Mouse (Mus musculus) liver, embryonic 14.5 days (tissue): Measurements from ENCODE around the gene Gfy. TPM values are rescaled to one million over a fixed set of nuclear protein-coding genes. Genes with fewer than 3 reads are reported as not detected.

Experiments used
- ATAC-seq: fragments of 200-750 bp; cut with Nextera tagmentation; 2 replicates; pipeline ENCODE4 v1.8.0; 2017; ENCODE audit warnings: moderate number of reproducible peaks, mild to moderate bottlenecking, moderate library complexity; ENCODE audit not compliant: insufficient read depth
- DNase-seq, 3 experiments: peaks; one replicate each; pipeline ENCODE4 v3.0.0-alpha.2; 2012 to 2013; ENCODE audit warnings: low read depth in 3 of 3, low spot score in 3 of 3
- H3K27ac ChIP-seq: fragments of 300-500 bp; sonication (generic); 2 replicates; pipeline ENCODE4 v1.5.1; 2014; ENCODE audit warnings: moderate library complexity, mild to moderate bottlenecking, control low read depth, inconsistent platforms
- H3K27me3 ChIP-seq: fragments of 300-500 bp; sonication (generic); 2 replicates; pipeline ENCODE4 v1.6.1; 2014; ENCODE audit warnings: mild to moderate bottlenecking, low read length, moderate library complexity; ENCODE audit not compliant: control insufficient read depth, insufficient read depth
- H3K36me3 ChIP-seq: fragments of 300-500 bp; sonication (generic); replicated peaks from 2 replicates; pipeline ENCODE4 v1.6.1; 2014; ENCODE audit warnings: low read depth; ENCODE audit not compliant: control insufficient read depth, insufficient read depth
- H3K4me1 ChIP-seq, 2 experiments: fragments of 200-500 bp in 1 of 2; fragments of 300-500 bp in 1 of 2; sonication (generic) in 1 of 2; replicated peaks; 2 replicates each; pipeline ENCODE4 v1.6.1; 2012 to 2014; ENCODE audit warnings: antibody characterized with exemption in 1 of 2, inconsistent platforms in 1 of 2, low read length in 1 of 2; ENCODE audit not compliant: control insufficient read depth in 2 of 2, insufficient read depth in 2 of 2
- H3K4me2 ChIP-seq: fragments of 300-500 bp; sonication (generic); 2 replicates; pipeline ENCODE4 v1.6.1; 2014; ENCODE audit warnings: low read depth, mild to moderate bottlenecking, control low read depth, moderate library complexity
- H3K4me3 ChIP-seq, 2 experiments: fragments of 200-500 bp in 1 of 2; fragments of 300-500 bp in 1 of 2; sonication (generic) in 1 of 2; 2 replicates each; pipeline ENCODE4 v1.5.1; 2012 to 2014; ENCODE audit warnings: low read depth in 2 of 2, low read length in 2 of 2, mild to moderate bottlenecking in 2 of 2, control low read depth in 1 of 2, inconsistent platforms in 1 of 2, moderate library complexity in 1 of 2; ENCODE audit not compliant: insufficient read depth in 1 of 2
- H3K9ac ChIP-seq: fragments of 300-500 bp; sonication (generic); replicated peaks from 2 replicates; pipeline ENCODE4 v1.6.1; 2014; ENCODE audit warnings: mild to moderate bottlenecking, control low read depth, moderate library complexity
- H3K9me3 ChIP-seq: fragments of 300-500 bp; sonication (generic); 2 replicates; pipeline ENCODE4 v1.6.1; 2016; ENCODE audit warnings: low read length, mixed read lengths; ENCODE audit not compliant: control insufficient read depth
- CTCF ChIP-seq: IDR thresholded peaks from 2 replicates; pipeline ENCODE4 v1.5.1; 2016; ENCODE audit warnings: antibody characterized with exemption, low read depth, control low read depth
- EP300 ChIP-seq: IDR thresholded peaks from 2 replicates; pipeline ENCODE4 v1.6.1; 2016; ENCODE audit warnings: antibody characterized with exemption, low read depth
- WGBS: fragments of 180-500 bp; shearing (Covaris S2); extraction: QIAGEN DNeasy Blood & Tissue Kit; methylation state at CpG from one replicate; pipeline ENCODE4 v1.1.7; 2014; ENCODE audit not compliant: insufficient replicate concordance; 5-methylcytosine and 5-hydroxymethylcytosine counted together
- polyA plus RNA-seq, 2 experiments: library from polyadenylated mRNA; depleted of rRNA in 1 of 2; stranded (reverse) in 1 of 2; unstranded in 1 of 2; fragments of >200 nt; fragmentation: Nextera tagmentation in 1 of 2; extraction: Ambion mirVana in 1 of 2; gene quantifications; 2 replicates each; pipeline versions ENCODE4 v1.2.1 to v1.2.3; 2012 to 2014

The Gfy gene
- polyA plus RNA-seq, 2 experiments, result not detected

DNA sequence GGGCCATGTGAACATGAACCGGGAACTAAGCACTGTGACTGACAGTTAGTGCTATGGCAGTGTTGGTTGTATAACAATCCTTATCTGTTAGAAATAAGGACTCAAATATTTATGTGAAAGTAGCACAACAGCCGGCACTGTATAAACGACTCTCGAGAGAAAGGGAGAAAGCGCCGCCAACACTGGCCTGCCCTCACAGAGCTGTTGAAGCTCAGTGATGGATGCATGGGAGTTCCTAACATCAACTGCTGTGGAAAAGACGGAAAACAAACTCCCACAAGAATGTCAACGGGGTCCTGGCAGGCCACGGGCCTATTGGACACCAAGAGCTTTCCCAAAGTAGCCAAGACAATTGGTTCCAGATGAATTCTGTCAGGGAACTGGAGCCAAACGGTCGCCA, 28.1 kb downstream of the Gfy start:
- Histone ChIP-seq H3K27ac (no peak overlapping the region), H3K4me2 (no peak overlapping the region), H3K4me1 (peaks cover 10 to 11% of the 10 kb centered on the region in 2 experiments; a peak in 3 of 4 replicates), H3K9me3 (no peaks in the 10 kb centered on the region), H3K9ac (no peak overlapping the region), H3K27me3 (no peaks in the 10 kb centered on the region), H3K4me3 (no peak overlapping the region), H3K36me3 (no peaks in the 10 kb centered on the region)
- 70% methylated on average over 11 of the region's 11 CpGs for WGBS
- ATAC-seq, result no peak
- no peak for DNase-seq
- TF ChIP-seq EP300 (no peak), CTCF (no peak)

DNA sequence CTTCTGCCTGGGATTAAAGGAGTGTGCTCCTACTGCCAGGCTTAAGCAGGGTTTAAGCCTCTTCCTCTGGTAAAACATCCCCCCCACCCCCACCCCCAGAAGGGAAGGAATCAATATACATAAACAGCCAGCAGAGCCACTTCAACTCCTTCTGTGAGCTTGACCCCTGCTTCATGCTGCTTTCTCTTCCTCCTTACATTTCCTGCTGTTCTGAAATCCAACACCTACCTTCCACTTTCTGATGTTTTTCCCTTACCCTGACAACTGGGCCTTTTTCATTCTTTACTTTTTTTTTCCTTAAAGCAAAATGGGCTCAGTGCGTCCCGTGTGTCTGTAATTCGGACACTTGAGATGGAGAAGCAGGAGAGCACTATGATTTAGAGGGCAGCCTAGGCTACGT, 29.0 kb downstream of the Gfy start:
- Histone ChIP-seq H3K27me3 (no peaks in the 10 kb centered on the region), H3K9me3 (no peaks in the 10 kb centered on the region), H3K4me1 (peaks cover 10 to 11% of the 10 kb centered on the region in 2 experiments; a peak in 3 of 4 replicates), H3K4me3 (no peak overlapping the region), H3K36me3 (no peaks in the 10 kb centered on the region), H3K4me2 (no peak overlapping the region), H3K9ac (no peak overlapping the region), H3K27ac (no peak overlapping the region)
- TF ChIP-seq CTCF (no peak), EP300 (no peak)
- WGBS, result 70% methylated on average over 4 of the region's 4 CpGs
- DNase-seq, result no peak
- ATAC-seq, result no peak

DNA sequence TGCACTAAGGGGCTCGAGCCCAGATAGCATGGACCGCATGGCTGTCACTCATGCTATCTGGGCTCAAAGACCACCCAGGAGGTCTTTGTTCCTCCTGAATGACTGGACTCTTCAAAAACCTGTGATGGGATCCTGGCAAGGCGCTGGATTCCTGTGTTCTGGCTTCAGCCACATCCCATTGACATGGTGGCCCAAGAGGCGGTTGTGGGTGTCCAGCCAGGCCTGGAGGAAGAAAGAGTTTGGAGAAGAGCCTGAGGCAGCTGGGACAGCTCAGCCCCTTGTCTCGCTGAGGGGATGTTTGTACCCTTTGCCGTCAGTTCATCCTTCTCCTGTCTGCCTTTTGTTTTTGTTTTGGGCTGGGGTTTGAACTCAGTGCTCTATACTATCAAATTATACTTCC, 29.8 kb downstream of the Gfy start:
- Histone ChIP-seq H3K4me2 (no peak overlapping the region), H3K9me3 (no peaks in the 10 kb centered on the region)
- DNase-seq, result no peak

DNA sequence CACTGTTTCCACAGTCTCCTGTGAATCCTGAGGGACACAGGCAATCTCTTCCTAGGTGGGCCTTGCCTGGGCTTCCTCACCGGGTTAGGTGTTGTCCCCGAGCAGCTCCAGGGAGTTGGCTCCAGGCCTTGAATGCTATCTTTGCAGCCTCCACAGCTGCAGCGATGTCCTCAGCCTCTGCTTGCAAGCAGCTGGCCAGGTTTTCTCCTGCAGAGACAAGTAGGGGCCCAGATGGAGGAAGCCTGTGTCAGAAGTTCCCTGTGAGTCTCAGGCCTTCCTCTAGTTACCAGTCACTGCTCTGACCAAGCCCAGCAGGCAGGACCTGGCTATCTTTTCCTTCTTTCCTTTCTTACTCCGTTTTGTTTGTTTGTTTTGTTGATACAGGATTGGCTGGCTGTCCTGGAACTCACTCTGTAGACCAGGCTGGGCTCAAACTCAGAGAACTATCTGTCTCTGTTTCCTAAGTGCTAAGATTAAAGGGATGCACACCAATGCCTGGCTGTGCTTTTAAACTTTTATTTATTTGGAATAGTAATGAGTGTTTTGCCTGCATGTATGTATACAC, 30.8 kb downstream of the Gfy start:
- Histone ChIP-seq H3K9me3 (no peaks in the 10 kb centered on the region), H3K36me3 (no peaks in the 10 kb centered on the region), H3K4me2 (no peak overlapping the region), H3K9ac (no peak overlapping the region), H3K27me3 (no peaks in the 10 kb centered on the region), H3K27ac (no peak overlapping the region), H3K4me1 (peaks cover 5 to 10% of the 10 kb centered on the region in 2 experiments; a peak in 3 of 4 replicates), H3K4me3 (no peak overlapping the region)
- DNase-seq, result no peak
- TF ChIP-seq EP300 (no peak), CTCF (no peak)
- no peak for ATAC-seq
- WGBS, result 60% methylated on average over 4 of the region's 4 CpGs

More for the DNA sequence above, 29.8 kb downstream of the Gfy start:
- TF ChIP-seq EP300 (no peak), CTCF (no peak)
- no peak overlapping the region for H3K27ac ChIP-seq
- ATAC-seq, result no peak
- H3K4me3 ChIP-seq, result no peak overlapping the region
- no peaks in the 10 kb centered on the region for H3K36me3 ChIP-seq
- H3K27me3 ChIP-seq, result no peaks in the 10 kb centered on the region
- 79% methylated on average over 6 of the region's 6 CpGs for WGBS
- H3K9ac ChIP-seq, result no peak overlapping the region
- H3K4me1 ChIP-seq, result peaks cover 6 to 11% of the 10 kb centered on the region in 2 experiments; a peak in 3 of 4 replicates

DNA sequence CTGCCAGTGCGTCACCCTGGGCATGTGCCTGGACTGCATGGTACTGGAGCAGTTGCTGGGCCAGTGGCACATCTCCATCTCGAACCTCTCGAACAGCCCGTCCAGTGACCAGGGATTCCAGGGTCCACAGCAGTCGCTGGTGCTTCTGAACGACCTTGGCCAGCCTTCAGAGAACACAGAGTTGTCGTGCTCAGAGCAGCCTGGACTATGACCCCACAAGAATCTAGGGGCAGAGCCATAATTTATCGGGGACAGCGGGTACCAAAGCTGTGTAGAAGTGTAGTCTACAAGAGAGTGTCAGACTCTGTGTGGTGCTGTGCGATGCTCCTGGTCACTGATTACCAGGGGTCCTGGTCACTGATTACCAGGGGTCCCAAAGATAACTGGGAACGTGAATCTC, 31.5 kb downstream of the Gfy start:
- no peak for TF ChIP-seq EP300
- TF ChIP-seq CTCF, result no peak
- H3K4me1 ChIP-seq, result peaks cover 0 to 7% of the 10 kb centered on the region in 2 experiments; a peak in 1 of 4 replicates
- no peak for DNase-seq
- H3K36me3 ChIP-seq, result no peaks in the 10 kb centered on the region
- no peaks in the 10 kb centered on the region for H3K27me3 ChIP-seq
- H3K4me2 ChIP-seq, result no peak overlapping the region
- H3K4me3 ChIP-seq, result no peak overlapping the region
- H3K9me3 ChIP-seq, result no peaks in the 10 kb centered on the region
- WGBS, result 81% methylated on average over 11 of the region's 11 CpGs
- no peak overlapping the region for H3K9ac ChIP-seq
- ATAC-seq, result no peak
- no peak overlapping the region for H3K27ac ChIP-seq
